Mouse (Mus musculus): ENCODE data around the gene Aldh9a1.

DNA sequence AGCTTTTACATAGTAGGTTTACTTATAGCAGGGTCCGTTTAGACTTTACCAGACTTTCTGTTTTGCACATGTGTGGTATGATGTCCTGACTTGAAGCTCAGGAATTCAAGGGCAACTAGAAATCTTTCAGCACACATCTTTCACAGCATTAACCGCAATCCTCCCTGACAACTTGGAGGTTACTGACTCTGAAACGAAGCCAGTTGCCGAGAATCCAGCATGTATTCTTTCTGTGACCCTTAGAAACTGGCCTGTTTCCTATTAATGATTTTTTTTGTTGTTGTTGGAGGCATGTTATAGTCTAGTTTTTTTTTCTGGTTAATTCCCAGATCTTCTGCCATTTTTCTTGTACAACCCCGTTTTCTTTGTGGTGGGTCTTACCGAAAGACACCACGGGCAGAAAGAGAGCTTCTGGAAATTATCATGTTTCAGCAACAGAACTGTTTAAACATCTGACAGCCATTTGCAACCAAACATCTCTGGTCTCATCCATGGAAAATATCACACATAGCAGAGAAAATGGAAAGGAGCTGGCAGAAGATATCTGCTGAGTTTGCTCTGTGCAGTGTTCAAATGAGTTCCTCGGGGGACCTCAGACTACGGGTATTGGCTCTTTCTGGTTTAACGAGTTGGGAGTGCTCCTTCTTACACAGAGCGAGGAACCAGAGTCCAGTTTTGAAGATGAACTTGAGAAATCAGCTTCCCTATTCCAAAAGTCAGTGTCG lies 62.4 kb downstream of the Aldh9a1 start:
- TF ChIP-seq EP300 (IDR thresholded peaks at IDR 0.05) (no peak), CTCF (IDR thresholded peaks at IDR 0.05) (no peak)

Data from lung, postnatal 0 days (tissue).